8 mouse cellular contexts compared by ENCODE assay signal in genomic region chr14:40791606-40792005, GRCm38 (mm10).
DNase-seq lines count a peak whose midpoint lies in the region; TF ChIP-seq lines count a peak whose summit lies in the region.

No protein-coding gene starts in this region.

- H3K4me3 ChIP-seq in cerebellum, adult 2 months (replicated peaks; ENCODE audit: insufficient read depth, low read depth, low read length) = no peak overlapping the region
- H3K4me3 ChIP-seq in CH12.LX (replicated peaks in 1 of 3; ENCODE audit: low read depth in 2 of 3, low read length in 2 of 3, poor library complexity in 1 of 3) = no peak overlapping the region
- H3K4me3 ChIP-seq in lung, adult 2 months (replicated peaks; ENCODE audit: extremely low read depth, low read depth, low read length) = no peak overlapping the region

- H3K9ac ChIP-seq in CH12.LX (ENCODE audit: insufficient read depth, low read depth) = no peak overlapping the region

- TF ChIP-seq EP300 in CH12.LX (IDR thresholded peaks at IDR 0.05; ENCODE audit: low read length) = no peak

- H3K4me1 ChIP-seq in cerebellum, adult 2 months (ENCODE audit: control insufficient read depth, insufficient read depth, low read length) = no peaks in the 10 kb centered on the region
- no peaks in the 10 kb centered on the region for H3K4me1 ChIP-seq in CH12.LX (ENCODE audit: control insufficient read depth in 1 of 2, insufficient read depth in 2 of 2)
- no peaks in the 10 kb centered on the region for H3K4me1 ChIP-seq in lung, adult 2 months (ENCODE audit: control insufficient read depth, insufficient read depth, low read length)

- no peak overlapping the region for H3K27ac ChIP-seq in cerebellum, adult 2 months (ENCODE audit: insufficient read depth, low read length)
- H3K27ac ChIP-seq in CH12.LX (ENCODE audit: insufficient read depth, low read depth) = no peak overlapping the region

- in situ Hi-C loops in CH12.LX (cut with MboI; ENCODE audit: low pct_ligation_motif_present, low pct_unique_long_range_greater_than_20kb, low sequenced_read_pairs) = loop anchor here (10.0 kb wide), 1 partner anchor 183 kb away; no protein-coding TSS in a partner anchor

- peak; percentile 7 to 38 for DNase-seq in cerebellum, adult 2 months
- DNase-seq in cerebellum, adult 9-11 months = no peak
- DNase-seq in CH12.LX (ENCODE audit: extremely low read depth) = peak; percentile 43
- peak; percentile 16 for DNase-seq in cerebellum, adult 9-10 months
- DNase-seq in frontal cortex, postnatal 10 days (ENCODE audit: low spot score in 2 of 2) = peak; percentile 9 to 47
- peak; percentile 68 for DNase-seq in kidney, postnatal 10 days
- peak; percentile 35 for DNase-seq in lung, adult 2 months
- DNase-seq in right cerebral cortex, postnatal 14 days = peak; percentile 51

- dilution Hi-C loops in CH12.LX (cut with MboI; ENCODE audit: extremely low pct_ligation_motif_present, extremely low pct_unique_long_range_greater_than_20kb, low sequenced_read_pairs) = no loop called here

- peak; percentile 49; the same call in 1 of the 2 replicates for TF ChIP-seq CTCF in cerebellum, adult 2 months (IDR thresholded peaks at IDR 0.05; ENCODE audit: borderline replicate concordance, insufficient read depth, low read depth, low read length)
- TF ChIP-seq CTCF in CH12.LX (conservative IDR thresholded peaks at IDR 0.05 in 1 of 2, IDR thresholded peaks at IDR 0.05 in 1 of 2; ENCODE audit: low read depth in 2 of 2, low read length in 2 of 2) = peak; percentile 56 to 75
- peak; percentile 39 for TF ChIP-seq CTCF in lung, adult 2 months (IDR thresholded peaks at IDR 0.05; ENCODE audit: insufficient read depth, low read length)

- no peaks in the 10 kb centered on the region for H3K9me3 ChIP-seq in CH12.LX (replicated peaks; ENCODE audit: low read length)

- no peak for TF ChIP-seq POLR2A in cerebellum, adult 2 months (IDR thresholded peaks at IDR 0.05; ENCODE audit: borderline replicate concordance, insufficient read depth, low read length)
- TF ChIP-seq POLR2A in CH12.LX (IDR thresholded peaks at IDR 0.05; ENCODE audit: low read depth, low read length) = no peak
- no peak for TF ChIP-seq POLR2A in lung, adult 2 months (IDR thresholded peaks at IDR 0.05; ENCODE audit: borderline replicate concordance, extremely low read depth, low read depth, low read length)

- H3K27me3 ChIP-seq in cerebellum, adult 2 months (ENCODE audit: control insufficient read depth, insufficient read depth, low read length) = no peaks in the 10 kb centered on the region
- H3K27me3 ChIP-seq in CH12.LX (replicated peaks) = peaks cover 21% of the 10 kb centered on the region

- 43% methylated on average over 1 of the region's 1 CpGs for WGBS in cerebellum, adult 2 months
- WGBS in lung, adult 2 months = 32% methylated on average over 1 of the region's 1 CpGs

- peak; percentile 70 for TF ChIP-seq RAD21 in CH12.LX (IDR thresholded peaks at IDR 0.05; ENCODE audit: low read depth, low read length)

- H3K79me2 ChIP-seq in CH12.LX (replicated peaks; ENCODE audit: control insufficient read depth, extremely low read depth, insufficient read depth, poor library complexity, severe bottlenecking) = no peaks in the 10 kb centered on the region

- no peak overlapping the region for H3K4me2 ChIP-seq in CH12.LX (ENCODE audit: insufficient read depth, low read depth, poor library complexity, severe bottlenecking)

- H3K36me3 ChIP-seq in CH12.LX (replicated peaks in 1 of 2; ENCODE audit: control insufficient read depth in 1 of 2, insufficient read depth in 1 of 2, low read length in 1 of 2) = no peaks in the 10 kb centered on the region

TF ChIP-seq in CH12.LX, 34 proteins besides CTCF, POLR2A, EP300 and RAD21:
- no peak for TF ChIP-seq MAX (IDR thresholded peaks at IDR 0.05; ENCODE audit: low read length)
- peak; percentile 66 for TF ChIP-seq SMC3 (IDR thresholded peaks at IDR 0.05; ENCODE audit: low read depth, low read length)
- TF ChIP-seq ZC3H11A (IDR thresholded peaks at IDR 0.05; ENCODE audit: low read depth, low read length) = 0 out of 2 replicates have a peak, but pooled peaks have one; percentile 6
- no peak for TF ChIP-seq UBTF (IDR thresholded peaks at IDR 0.05; ENCODE audit: low read depth, low read length)
